Mouse (Mus musculus) CH12.LX (cell line): ENCODE measurements around the gene Hfe2. TPM values are rescaled to one million over a fixed set of nuclear protein-coding genes. Genes with fewer than 3 reads are reported as not detected.

Experiments
- DNase-seq: peaks from one replicate; pipeline ENCODE4 v3.0.0-alpha.2; 2013; ENCODE audit errors: extremely low read depth
- H3K27ac ChIP-seq: 2 replicates; pipeline ENCODE4 v1.5.1; 2012; ENCODE audit warnings: low read depth, mild to moderate bottlenecking, control low read depth, moderate library complexity; ENCODE audit not compliant: insufficient read depth
- H3K27me3 ChIP-seq: replicated peaks from 2 replicates; pipeline ENCODE3; 2012; ENCODE audit warnings: inconsistent platforms
- H3K36me3 ChIP-seq, 2 experiments: replicated peaks in 1 of 2; 2 replicates each; pipeline versions ENCODE3 to v1.6.1; 2012; ENCODE audit warnings: inconsistent platforms in 1 of 2, low read length in 1 of 2, mild to moderate bottlenecking in 1 of 2, mixed read lengths in 1 of 2, moderate library complexity in 1 of 2; ENCODE audit not compliant: control insufficient read depth in 1 of 2, insufficient read depth in 1 of 2
- H3K4me1 ChIP-seq, 2 experiments: 2 replicates each; pipeline ENCODE4 v1.6.1; 2012; ENCODE audit warnings: inconsistent platforms in 1 of 2, moderate library complexity in 1 of 2; ENCODE audit not compliant: insufficient read depth in 2 of 2, control insufficient read depth in 1 of 2
- H3K4me2 ChIP-seq: 2 replicates; pipeline ENCODE4 v1.6.1; 2012; ENCODE audit warnings: low read depth, mild to moderate bottlenecking, control low read depth; ENCODE audit not compliant: poor library complexity, insufficient read depth, severe bottlenecking
- H3K4me3 ChIP-seq, 3 experiments: fragments of 150-350 bp in 1 of 3; sonication (generic) in 1 of 3; replicated peaks in 1 of 3; 2 replicates each; pipeline versions ENCODE3 to v1.5.1; 2011 to 2012; ENCODE audit warnings: low read depth in 2 of 3, low read length in 2 of 3, mild to moderate bottlenecking in 2 of 3, moderate library complexity in 2 of 3, control low read depth in 1 of 3, improper control_type of control experiment in 1 of 3, inconsistent platforms in 1 of 3, mixed read lengths in 1 of 3; ENCODE audit not compliant: poor library complexity in 1 of 3
- H3K79me2 ChIP-seq: replicated peaks from 2 replicates; pipeline ENCODE4 v1.6.1; 2012; ENCODE audit warnings: mild to moderate bottlenecking, moderate library complexity; ENCODE audit not compliant: control insufficient read depth, poor library complexity, insufficient read depth, severe bottlenecking; ENCODE audit errors: extremely low read depth
- H3K9ac ChIP-seq: 2 replicates; pipeline ENCODE4 v1.6.1; 2012; ENCODE audit warnings: low read depth, mild to moderate bottlenecking, control low read depth, moderate library complexity; ENCODE audit not compliant: insufficient read depth
- H3K9me3 ChIP-seq: replicated peaks from 2 replicates; pipeline ENCODE3; 2012; ENCODE audit warnings: low read length, inconsistent platforms, mixed read lengths
- CHD2 ChIP-seq: IDR thresholded peaks from 2 replicates; pipeline ENCODE4 v1.6.1; 2011; ENCODE audit warnings: low read length, improper control_type of control experiment
- E2F4 ChIP-seq: IDR thresholded peaks from 2 replicates; pipeline ENCODE4 v1.6.1; 2011; ENCODE audit warnings: low read depth, low read length, improper control_type of control experiment; ENCODE audit not compliant: insufficient replicate concordance
- ELF1 ChIP-seq: IDR thresholded peaks from 2 replicates; pipeline ENCODE4 v1.6.1; 2014; ENCODE audit warnings: low read depth, mild to moderate bottlenecking, inconsistent platforms, low read length, improper control_type of control experiment
- ETS1 ChIP-seq: conservative IDR thresholded peaks from 2 replicates; pipeline ENCODE4 v1.6.1; 2012; ENCODE audit warnings: low read depth, mild to moderate bottlenecking, inconsistent platforms, low read length, improper control_type of control experiment, moderate library complexity
- JUN ChIP-seq: IDR thresholded peaks from 2 replicates; pipeline ENCODE4 v1.6.1; 2011; ENCODE audit warnings: low read depth, mild to moderate bottlenecking, low read length, improper control_type of control experiment, moderate library complexity; ENCODE audit not compliant: insufficient read depth
- MAFK ChIP-seq: IDR thresholded peaks from 2 replicates; pipeline ENCODE4 v1.6.1; 2011; ENCODE audit warnings: low read length, improper control_type of control experiment; ENCODE audit not compliant: insufficient replicate concordance
- MAX ChIP-seq: IDR thresholded peaks from 2 replicates; pipeline ENCODE4 v1.6.1; 2011; ENCODE audit warnings: low read length, improper control_type of control experiment
- MAZ ChIP-seq: IDR thresholded peaks from 2 replicates; pipeline ENCODE4 v1.6.1; 2012; ENCODE audit warnings: low read depth, mild to moderate bottlenecking, inconsistent platforms, low read length, improper control_type of control experiment, moderate library complexity
- MEF2A ChIP-seq: IDR thresholded peaks from 2 replicates; pipeline ENCODE4 v1.6.1; 2014; ENCODE audit warnings: low read depth, mild to moderate bottlenecking, inconsistent platforms, low read length, improper control_type of control experiment, borderline replicate concordance
- MXI1 ChIP-seq: IDR thresholded peaks from 2 replicates; pipeline ENCODE4 v1.6.1; 2011; ENCODE audit warnings: mild to moderate bottlenecking, low read depth, low read length, improper control_type of control experiment
- MYC ChIP-seq: IDR thresholded peaks from 2 replicates; pipeline ENCODE4 v1.6.1; 2011; ENCODE audit warnings: low read depth, mild to moderate bottlenecking, improper control_type of control experiment, low read length
- POLR2A ChIP-seq: IDR thresholded peaks from 2 replicates; pipeline ENCODE4 v1.6.1; 2011; ENCODE audit warnings: low read depth, mild to moderate bottlenecking, improper control_type of control experiment, low read length
- RAD21 ChIP-seq: IDR thresholded peaks from 2 replicates; pipeline ENCODE4 v1.6.1; 2011; ENCODE audit warnings: low read depth, mild to moderate bottlenecking, low read length, improper control_type of control experiment, moderate library complexity
- SIN3A ChIP-seq: IDR thresholded peaks from 2 replicates; pipeline ENCODE4 v1.6.1; 2012; ENCODE audit warnings: low read length, improper control_type of control experiment, inconsistent platforms
- SMC3 ChIP-seq: IDR thresholded peaks from 2 replicates; pipeline ENCODE4 v1.6.1; 2011; ENCODE audit warnings: low read depth, low read length, improper control_type of control experiment
- TCF12 ChIP-seq: IDR thresholded peaks from 2 replicates; pipeline ENCODE4 v1.6.1; 2014; ENCODE audit warnings: low read depth, mild to moderate bottlenecking, inconsistent platforms, low read length, improper control_type of control experiment
- UBTF ChIP-seq: IDR thresholded peaks from 2 replicates; pipeline ENCODE4 v1.6.1; 2012; ENCODE audit warnings: low read depth, mild to moderate bottlenecking, inconsistent platforms, low read length, improper control_type of control experiment, moderate library complexity
- USF1 ChIP-seq: IDR thresholded peaks from 2 replicates; pipeline ENCODE4 v1.6.1; 2014; ENCODE audit warnings: low read depth, mild to moderate bottlenecking, inconsistent platforms, low read length, improper control_type of control experiment
- ZC3H11A ChIP-seq: IDR thresholded peaks from 2 replicates; pipeline ENCODE4 v1.6.1; 2012; ENCODE audit warnings: low read depth, mild to moderate bottlenecking, inconsistent platforms, low read length, improper control_type of control experiment
- ZKSCAN1 ChIP-seq: IDR thresholded peaks from 2 replicates; pipeline ENCODE4 v1.6.1; 2012; ENCODE audit warnings: low read depth, inconsistent platforms, low read length, improper control_type of control experiment, borderline replicate concordance
- ZMIZ1 ChIP-seq: IDR thresholded peaks from 2 replicates; pipeline ENCODE4 v1.6.1; 2012; ENCODE audit warnings: low read depth, mild to moderate bottlenecking, inconsistent platforms, low read length, improper control_type of control experiment
- ZNF384 ChIP-seq: IDR thresholded peaks from 2 replicates; pipeline ENCODE4 v1.6.1; 2012; ENCODE audit warnings: low read depth, low read length, improper control_type of control experiment, inconsistent platforms
- dilution Hi-C: fragments of 300-500 bp; cut with MboI; formaldehyde crosslinking; loops from 2 replicates; pipeline ENCODE4 v1.14.3; 2020; ENCODE audit warnings: low sequenced_read_pairs; ENCODE audit not compliant: extremely low pct_unique_long_range_greater_than_20kb, extremely low pct_ligation_motif_present
- in situ Hi-C: fragments of 300-500 bp; cut with MboI; formaldehyde crosslinking; loops from 3 replicates; pipeline ENCODE4 v1.14.3; 2019; ENCODE audit warnings: low sequenced_read_pairs, low pct_ligation_motif_present, low pct_unique_long_range_greater_than_20kb, mixed read lengths
- polyA plus RNA-seq: library from polyadenylated mRNA; unstranded; fragments of >175 nt; gene quantifications from 2 replicates; pipeline ENCODE4 v1.2.1, GENCODE M21; 2012; ENCODE audit warnings: low read depth; ENCODE audit not compliant: insufficient read length
- total RNA-seq, 2 experiments: library from RNA; depleted of rRNA; stranded (reverse); fragments of 300-350 nt in 1 of 2; fragments of >200 nt in 1 of 2; gene quantifications; 2 replicates each; pipeline ENCODE4 v1.2.3; 2012 to 2014

Gene Hfe2
- total and polyA plus RNA-seq, 3 experiments, result not detected

GRCm38 (mm10) chr3:96551890-96552289, 26.9 kb downstream of the Hfe2 start:
- Histone ChIP-seq H3K9me3 (no peaks in the 10 kb centered on the region), H3K4me1 (peaks cover 15 to 53% of the 10 kb centered on the region in 2 experiments), H3K4me2 (no peak overlapping the region), H3K79me2 (no peaks in the 10 kb centered on the region), H3K27ac (no peak overlapping the region), H3K27me3 (no peaks in the 10 kb centered on the region), H3K9ac (0 out of 2 replicates have a peak overlapping the region, but pooled peaks have one; percentile 25), H3K36me3 (no peaks in the 10 kb centered on the region), H3K4me3 (no peak overlapping the region)
- TF ChIP-seq E2F4, result no peak
- TF ChIP-seq SMC3, result no peak
- TF ChIP-seq POLR2A, result no peak
- no peak for TF ChIP-seq ELF1
- no peak for TF ChIP-seq ZNF384
- no peak for TF ChIP-seq MYC
- TF ChIP-seq ZKSCAN1, result no peak
- no peak for TF ChIP-seq CHD2
- TF ChIP-seq UBTF, result no peak
- no peak for TF ChIP-seq MAFK
- TF ChIP-seq MXI1, result no peak
- no peak for TF ChIP-seq ZMIZ1
- TF ChIP-seq JUN, result no peak
- no peak for TF ChIP-seq USF1
- no peak for DNase-seq
- in situ Hi-C loops (no loop called here), dilution Hi-C loops (no loop called here)

DNA sequence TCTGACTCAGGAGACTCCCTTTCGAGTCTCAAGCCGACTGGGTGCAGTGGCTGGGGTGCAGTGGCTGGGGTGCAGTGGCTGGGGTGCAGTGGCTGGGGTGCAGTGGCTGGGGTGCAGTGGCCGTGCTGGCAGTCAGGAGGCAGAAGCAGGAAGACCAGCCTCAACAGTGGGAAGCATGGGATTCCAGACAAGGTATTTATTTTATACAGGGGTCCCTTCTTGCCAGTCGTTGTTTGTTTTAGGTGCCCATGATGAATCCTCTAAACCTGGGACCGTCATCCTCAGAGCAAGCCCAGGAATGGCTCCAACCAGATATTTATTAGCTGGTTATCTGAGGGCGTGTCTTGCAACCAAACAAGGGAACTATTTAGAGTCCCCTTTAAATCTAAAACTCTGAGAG, 28.6 kb downstream of the Hfe2 start:
- H3K79me2 ChIP-seq, result peaks cover 8% of the 10 kb centered on the region
- H3K27me3 ChIP-seq, result no peaks in the 10 kb centered on the region
- H3K4me3 ChIP-seq, result no peak overlapping the region
- TF ChIP-seq SIN3A (no peak), MEF2A (no peak), ETS1 (no peak), RAD21 (no peak), ZC3H11A (no peak), MAZ (no peak), JUN (no peak), MAX (no peak), TCF12 (no peak)
- H3K36me3 ChIP-seq, result no peaks in the 10 kb centered on the region
- H3K4me1 ChIP-seq, result peaks cover 7 to 45% of the 10 kb centered on the region in 2 experiments
- no peak overlapping the region for H3K9ac ChIP-seq
- in situ Hi-C loops (no loop called here), dilution Hi-C loops (no loop called here)
- no peak overlapping the region for H3K27ac ChIP-seq
- no peak for DNase-seq
- no peak overlapping the region for H3K4me2 ChIP-seq
- H3K9me3 ChIP-seq, result no peaks in the 10 kb centered on the region
